Mouse (Mus musculus) retina, adult 2 months (tissue): Measurements from ENCODE around the gene Mfsd8.
"Not testable (repeated sequence)": the region's sequence is repeated elsewhere in the genome, so short reads cannot be mapped to it uniquely, and the experiment has no call there.

Experiments
- DNase-seq: peaks from one replicate; pipeline ENCODE4 v3.0.0-alpha.2; 2012; ENCODE audit warnings: low read depth, low spot score

Gene Mfsd8

DNA sequence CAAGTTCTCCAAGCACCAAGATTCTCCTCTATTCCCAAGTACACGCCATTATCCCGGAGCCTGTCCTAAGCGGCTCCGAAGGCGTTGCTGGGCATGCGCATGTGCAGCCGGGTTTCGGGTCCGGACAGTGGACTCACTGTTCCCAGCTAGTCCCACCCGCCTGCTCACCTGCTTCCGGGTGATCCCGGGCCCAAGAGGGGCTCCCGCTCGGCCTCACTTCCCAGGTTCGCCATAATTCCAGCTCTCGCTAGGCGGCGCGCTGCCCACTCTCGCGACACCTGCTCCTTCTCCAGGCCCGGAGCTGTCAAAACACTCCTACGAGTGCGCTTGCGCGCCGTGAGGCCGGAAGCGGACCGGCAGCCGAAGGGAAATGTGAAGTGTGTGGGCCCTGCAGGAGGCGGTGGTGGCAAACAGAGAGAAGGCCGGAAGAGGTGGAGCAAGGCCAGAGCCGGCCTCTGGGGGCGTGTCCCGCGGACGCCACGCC, at the start of gene Mfsd8:
TSS of gene Mfsd8 (minus strand) at position 414 of the 484 bp plus-strand sequence.
- DNase-seq, result peak; percentile 95

DNA sequence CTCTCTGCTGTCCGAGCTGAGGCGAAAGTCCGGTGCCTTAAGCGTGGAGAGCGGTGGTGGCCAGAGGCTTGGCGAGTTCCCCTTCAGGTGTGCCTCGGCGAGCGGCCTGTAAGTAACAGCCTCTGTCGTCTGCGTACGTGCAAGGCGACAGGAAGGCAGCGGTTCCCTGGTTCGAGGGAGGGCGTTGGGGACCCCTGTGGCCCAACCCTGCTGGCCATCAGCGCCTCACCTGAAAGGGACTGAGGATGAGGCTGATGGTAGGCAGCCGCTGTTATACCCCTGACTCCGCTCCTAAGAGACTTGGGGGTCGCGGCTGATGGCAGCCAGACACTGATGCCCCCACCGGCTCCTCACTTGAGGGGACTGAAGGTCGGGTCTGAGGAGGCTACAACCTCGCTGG, 47.6 kb upstream of the Mfsd8 start:
- DNase-seq, result peak; percentile 9

DNA sequence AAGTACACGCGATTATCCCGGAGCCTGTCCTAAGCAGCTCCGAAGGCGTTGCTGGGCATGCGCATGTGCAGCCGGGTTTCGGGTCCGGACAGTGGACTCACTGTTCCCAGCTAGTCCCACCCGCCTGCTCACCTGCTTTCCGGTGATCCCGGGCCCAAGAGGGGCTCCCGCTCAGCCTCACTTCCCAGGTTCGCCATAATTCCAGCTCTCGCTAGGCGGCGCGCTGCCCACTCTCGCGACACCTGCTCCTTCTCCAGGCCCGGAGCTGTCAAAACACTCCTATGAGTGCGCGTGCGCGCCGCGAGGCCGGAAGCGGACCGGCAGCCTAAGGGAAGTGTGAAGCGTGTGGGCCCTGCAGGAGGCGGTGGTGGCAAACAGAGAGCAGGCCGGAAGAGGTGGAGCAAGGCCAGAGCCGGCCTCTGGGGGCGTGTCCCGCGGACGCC, 47.2 kb upstream of the Mfsd8 start:
- DNase-seq, result peak; percentile 95

DNA sequence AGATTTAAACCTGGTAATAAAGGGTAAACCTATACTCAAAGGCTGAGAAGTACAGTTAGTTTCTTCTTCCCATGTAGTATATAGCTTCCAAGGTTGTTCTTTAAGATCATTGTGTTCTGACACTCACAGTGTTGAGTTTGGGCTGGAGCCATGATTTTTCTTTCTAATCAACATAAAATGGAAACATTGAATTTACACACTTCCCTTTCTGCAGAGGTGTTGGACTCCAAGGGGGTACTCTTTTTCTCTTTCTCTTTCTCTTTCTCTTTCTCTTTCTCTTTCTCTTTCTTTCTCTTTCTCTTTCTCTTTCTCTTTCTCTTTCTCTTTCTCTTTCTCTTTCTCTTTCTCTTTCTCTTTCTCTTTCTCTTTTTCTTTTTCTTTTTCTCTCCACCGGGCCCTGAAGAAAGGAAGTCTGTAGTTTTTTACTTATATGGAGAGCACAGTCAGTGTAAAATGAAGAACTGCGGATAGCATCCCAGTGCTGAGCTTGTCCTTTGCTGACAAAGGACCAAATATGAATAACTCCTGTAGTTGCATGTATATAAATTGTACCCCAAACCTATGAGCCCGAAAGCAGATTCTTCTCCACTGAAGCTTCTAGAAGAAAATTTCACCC, 6.5 kb upstream of the Mfsd8 start:
- DNase-seq, result not testable (repeated sequence)

DNA sequence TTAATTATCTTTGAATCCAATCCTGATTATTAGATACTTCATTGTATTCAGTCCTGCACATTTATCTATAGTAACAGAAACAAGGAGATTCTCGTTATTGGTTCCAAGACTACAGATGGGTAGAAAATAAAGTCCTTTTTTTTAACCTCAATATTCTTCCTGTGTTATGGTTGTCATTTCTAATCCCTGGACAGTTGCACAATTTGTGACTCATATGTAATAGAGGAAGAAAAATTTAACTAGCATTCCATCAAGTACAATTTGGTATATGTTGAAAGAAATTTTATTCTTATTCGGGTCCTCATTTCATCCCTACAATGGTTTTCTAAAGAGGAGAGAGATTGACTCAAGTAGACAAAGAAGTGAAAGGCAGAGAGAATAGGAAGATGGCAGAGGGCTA, 1.2 kb upstream of the Mfsd8 start:
- not testable (repeated sequence) for DNase-seq

DNA sequence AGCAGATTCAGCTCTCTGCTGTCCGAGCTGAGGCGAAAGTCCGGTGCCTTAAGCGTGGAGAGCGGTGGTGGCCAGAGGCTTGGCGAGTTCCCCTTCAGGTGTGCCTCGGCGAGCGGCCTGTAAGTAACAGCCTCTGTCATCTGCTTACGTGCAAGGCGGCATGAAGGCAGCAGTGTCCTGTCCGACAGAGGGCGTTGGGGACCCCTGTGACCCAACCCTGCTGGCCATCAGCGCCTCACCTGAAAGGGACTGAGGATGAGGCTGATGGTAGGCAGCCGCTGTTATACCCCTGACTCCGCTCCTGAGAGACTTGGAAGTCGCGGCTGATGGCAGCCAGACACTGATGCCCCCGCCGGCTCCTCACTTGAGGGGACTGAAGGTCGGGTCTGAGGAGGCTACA, 332 bp upstream of the Mfsd8 start:
- DNase-seq, result peak; percentile 54

DNA sequence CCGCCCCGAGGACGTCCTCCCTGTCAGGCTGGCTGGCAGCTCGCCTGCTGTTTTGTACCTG, 101 bp upstream of the Mfsd8 start, which contains the start of gene Abhd18:
TSS of gene Abhd18 (plus strand) at position 14 of the 61 bp plus-strand sequence.
- DNase-seq, result not testable (repeated sequence)

DNA sequence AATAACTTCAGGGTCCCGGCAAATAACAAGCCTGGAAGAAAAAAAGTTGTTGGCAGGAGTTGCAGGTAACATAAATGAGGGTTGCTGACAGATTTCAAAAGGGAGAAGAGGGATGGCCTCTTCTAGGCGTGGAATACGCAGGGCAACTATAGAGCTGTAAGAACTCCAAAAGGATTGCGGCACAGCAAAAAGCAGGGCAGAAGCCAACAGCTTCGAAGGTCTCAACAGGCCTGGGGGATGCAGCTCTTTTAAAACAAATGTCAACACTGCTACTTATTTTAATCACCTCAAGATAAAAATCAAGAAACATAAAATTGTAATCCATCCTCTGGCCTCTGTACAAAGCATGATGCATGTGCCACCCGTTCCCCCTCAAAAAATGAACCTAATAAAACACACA, 1.2 kb downstream of the Mfsd8 start:
- not testable (repeated sequence) for DNase-seq

DNA sequence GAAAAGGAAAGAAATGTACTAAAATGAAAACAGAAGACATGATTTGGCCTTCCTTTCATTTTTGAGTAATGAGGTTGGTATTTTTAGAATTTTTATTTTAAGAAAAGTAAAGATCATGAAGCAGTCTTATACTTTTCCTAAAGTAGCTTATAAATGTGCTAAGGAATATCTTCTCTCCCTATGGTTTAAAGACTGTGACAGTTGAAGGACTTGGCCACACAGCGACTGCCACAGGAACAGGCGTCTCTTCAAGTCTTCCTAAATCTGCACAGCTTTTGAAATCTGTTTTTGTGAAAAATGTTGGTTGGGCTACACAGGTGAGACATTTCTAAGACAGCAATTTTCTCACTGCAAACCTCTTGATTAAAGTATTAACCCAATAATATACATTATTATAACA, 33.4 kb downstream of the Mfsd8 start:
- DNase-seq, result no peak

DNA sequence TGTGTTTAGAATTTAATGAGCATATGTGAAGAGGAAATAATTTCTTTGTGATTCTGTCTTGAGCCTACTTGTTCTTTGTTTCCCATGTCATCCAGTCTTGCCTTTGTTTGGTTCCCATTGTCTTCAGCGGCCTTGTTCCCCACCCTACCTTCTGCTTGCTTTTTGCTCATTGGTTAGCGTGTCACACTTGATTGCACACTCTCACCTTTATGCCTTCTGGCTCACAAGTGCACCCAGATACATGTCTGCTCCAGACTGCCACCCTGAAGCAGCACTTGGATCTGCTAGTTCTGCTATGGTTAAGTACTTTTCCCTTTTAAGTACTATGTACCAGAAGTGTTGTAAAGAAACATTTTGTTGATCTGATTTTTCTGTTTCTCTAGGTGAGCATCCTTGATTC, 36.8 kb downstream of the Mfsd8 start:
- DNase-seq, result no peak

DNA sequence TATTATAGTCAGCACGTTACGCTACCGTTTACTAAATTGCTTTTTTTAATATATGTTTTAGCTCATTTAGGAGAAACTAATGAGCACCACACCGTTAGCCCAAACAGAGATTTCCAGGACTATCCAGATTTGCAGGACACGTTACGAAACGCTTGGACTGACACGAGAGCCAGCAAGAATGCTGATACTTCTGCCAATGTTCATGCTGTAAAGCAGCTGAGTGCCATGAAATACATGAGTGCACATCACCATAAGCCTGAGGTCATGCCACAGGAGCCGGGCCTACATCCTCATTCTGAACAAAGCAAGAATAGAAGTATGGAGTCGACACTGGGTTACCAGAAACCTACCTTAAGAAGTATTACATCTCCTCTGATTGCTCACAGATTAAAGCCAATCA, 38.0 kb downstream of the Mfsd8 start:
- no peak for DNase-seq

DNA sequence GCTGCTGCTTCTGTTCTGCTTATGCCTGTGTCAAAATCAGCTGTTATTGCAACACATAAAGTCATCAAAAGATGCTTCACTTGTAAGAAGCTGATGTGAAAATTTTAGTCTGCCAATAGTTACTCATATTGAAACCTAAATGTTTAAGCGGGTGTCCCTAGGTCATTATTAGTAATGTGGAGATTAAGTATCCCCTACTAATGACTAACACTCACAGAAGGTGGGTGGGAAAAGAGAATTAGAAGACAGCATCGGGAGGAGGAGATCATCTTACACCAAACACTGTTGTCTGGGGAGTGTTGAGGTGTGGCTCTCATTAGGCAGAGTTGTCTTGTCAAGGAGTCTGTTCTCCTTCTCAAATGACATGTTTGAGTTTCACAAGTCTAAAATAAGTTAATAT, 39.8 kb downstream of the Mfsd8 start:
- no peak for DNase-seq

DNA sequence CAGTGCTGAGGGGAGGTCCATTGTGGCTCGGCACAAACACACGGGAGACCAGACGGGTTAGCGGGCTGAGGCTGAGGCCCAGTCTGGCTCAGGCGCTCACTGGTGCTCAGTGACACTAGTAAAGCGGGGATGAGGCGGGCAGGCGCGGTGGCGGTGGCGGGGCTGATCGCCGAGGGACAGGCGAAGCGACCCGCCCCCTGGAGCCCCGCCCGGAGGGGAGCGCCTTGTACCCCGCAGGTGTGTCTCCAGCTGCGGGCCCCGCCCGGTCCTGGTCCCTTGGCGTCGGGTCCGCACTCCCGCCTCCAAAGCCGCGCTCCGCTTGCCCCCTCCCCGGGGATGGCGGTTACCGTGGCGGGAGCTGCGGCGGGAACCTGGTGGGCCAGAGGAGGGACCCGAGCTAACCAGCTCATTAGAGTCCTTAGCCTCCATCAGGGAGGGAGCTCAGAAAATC, 46.3 kb downstream of the Mfsd8 start:
- DNase-seq, result no peak

DNA sequence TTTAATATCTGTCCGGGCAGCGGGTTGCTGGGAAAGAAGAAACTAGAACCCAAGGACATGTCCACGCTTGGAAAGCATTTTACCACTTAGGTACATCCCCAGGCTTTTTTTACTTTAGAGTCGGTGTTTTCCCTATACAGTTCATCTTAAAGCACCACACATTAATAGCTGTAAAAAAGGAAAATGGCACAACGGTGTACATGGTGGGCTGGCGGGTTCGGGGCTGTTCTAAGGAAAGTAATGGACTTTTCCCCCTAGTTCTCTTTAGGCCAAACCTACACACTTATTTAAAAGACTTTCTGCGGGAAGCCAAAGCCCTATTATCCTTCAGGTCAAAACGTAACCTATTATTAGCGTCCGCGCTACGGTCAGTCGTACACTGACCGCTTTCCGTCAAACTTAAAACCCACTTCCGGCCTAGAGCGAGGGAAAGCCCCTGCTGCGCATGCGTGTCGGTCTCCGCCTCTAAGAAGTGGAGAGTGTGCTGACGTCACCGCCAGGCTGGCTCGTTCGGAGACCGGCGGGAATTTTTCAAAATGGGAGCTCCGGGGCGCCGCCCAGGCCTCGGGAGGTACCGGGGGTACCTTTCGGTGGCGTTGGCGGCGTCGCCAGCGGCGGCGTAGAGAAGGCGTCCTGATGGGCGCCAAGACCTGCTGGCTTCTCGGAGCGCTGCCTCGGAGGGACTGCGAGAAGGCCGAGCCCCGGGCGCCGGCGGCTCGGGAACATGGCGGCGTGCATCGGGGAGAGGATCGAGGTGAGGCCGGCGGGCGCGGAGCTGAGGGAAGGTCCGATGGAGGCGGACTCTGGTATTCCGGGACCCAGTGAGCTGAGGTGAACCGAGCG, 46.9 kb downstream of the Mfsd8 start, which contains the start of gene Plk4:
TSS of gene Plk4 (plus strand) at position 490 of the 843 bp plus-strand sequence.
- peak; percentile 90 for DNase-seq

DNA sequence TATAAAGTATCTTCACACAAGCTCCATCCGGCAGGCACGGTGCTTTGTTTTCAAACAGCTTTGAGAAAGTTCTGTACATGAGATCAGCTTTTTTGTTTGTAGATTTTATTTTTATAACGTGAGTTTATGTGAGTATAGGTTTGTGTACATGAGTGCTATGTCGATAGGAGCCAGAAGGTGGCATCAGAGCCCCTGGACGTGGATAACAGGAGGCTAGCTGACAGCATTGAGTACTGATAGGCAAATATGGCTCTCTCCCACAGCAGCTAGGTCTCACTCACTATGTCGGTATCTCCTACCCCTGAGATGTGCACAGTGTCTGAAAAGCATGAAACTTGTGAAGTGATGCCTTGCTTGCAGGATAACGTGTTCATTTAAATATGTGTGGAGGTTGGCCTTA, 48.2 kb downstream of the Mfsd8 start:
- DNase-seq, result no peak

DNA sequence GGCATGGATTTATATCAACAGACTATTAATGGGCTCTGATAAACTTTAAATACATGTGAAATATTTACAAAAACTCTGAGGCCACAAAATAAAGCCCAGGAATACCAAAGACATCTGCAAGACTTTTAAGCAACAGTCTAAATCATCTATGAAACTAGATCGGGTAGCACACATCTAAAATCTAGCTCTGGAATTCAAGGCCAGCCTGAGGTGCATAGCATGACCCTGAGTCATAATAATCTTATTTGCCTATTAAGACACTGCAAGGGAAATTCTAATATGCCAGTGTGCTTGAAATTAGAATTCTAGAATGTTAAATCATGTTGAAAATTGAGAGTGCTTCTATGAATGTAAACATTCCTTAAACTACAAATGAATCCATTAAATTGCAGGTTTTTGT, 48.6 kb downstream of the Mfsd8 start:
- DNase-seq, result no peak

DNA sequence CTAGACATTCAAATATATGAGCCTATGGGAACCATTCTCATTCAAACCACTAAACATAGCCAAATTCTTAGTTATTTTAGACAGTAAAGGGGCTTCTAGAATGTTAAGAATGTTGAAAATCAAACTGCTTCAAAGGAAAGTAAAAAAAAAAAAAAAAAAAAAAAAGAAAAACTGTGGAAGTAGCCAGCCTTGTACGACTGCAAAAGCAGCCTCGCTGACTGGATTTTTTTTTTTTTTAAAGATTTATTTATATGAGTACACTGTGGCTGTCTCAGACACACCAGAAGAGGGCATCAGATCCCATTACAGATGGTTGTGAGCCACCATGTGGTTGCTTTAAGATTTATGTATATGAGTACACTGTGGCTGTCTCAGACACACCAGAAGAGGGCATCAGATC, 52.9 kb downstream of the Mfsd8 start:
- no peak for DNase-seq
